Mouse (Mus musculus) heart, embryonic 11.5 days (tissue): Measurements from ENCODE around the gene Mtx1. TPM values are rescaled to one million over a fixed set of nuclear protein-coding genes. Genes with fewer than 3 reads are reported as not detected.

Experiments
- ATAC-seq: fragments of 200-750 bp; cut with Nextera tagmentation; replicated peaks from 2 replicates; pipeline ENCODE4 v1.8.0; 2017; ENCODE audit warnings: moderate library complexity; ENCODE audit not compliant: insufficient number of reproducible peaks, low FRiP score, low TSS enrichment
- H3K27ac ChIP-seq: fragments of 300-500 bp; sonication (generic); 2 replicates; pipeline ENCODE4 v1.5.1; 2014; ENCODE audit warnings: mild to moderate bottlenecking, low read depth, low read length
- H3K27me3 ChIP-seq: fragments of 300-500 bp; sonication (generic); 2 replicates; pipeline ENCODE4 v1.6.1; 2014; ENCODE audit warnings: mild to moderate bottlenecking, low read length, mixed read lengths; ENCODE audit not compliant: control insufficient read depth, insufficient read depth
- H3K36me3 ChIP-seq: fragments of 300-500 bp; sonication (generic); 2 replicates; pipeline ENCODE4 v1.6.1; 2014; ENCODE audit warnings: mild to moderate bottlenecking, low read length, moderate library complexity, mixed read lengths; ENCODE audit not compliant: control insufficient read depth, insufficient read depth
- H3K4me1 ChIP-seq: fragments of 300-500 bp; sonication (generic); 2 replicates; pipeline ENCODE4 v1.6.1; 2014; ENCODE audit warnings: low read length; ENCODE audit not compliant: control insufficient read depth, insufficient read depth
- H3K4me2 ChIP-seq: fragments of 300-500 bp; sonication (generic); 2 replicates; pipeline ENCODE4 v1.6.1; 2014; ENCODE audit warnings: mild to moderate bottlenecking, moderate library complexity
- H3K4me3 ChIP-seq: fragments of 300-500 bp; sonication (generic); 2 replicates; pipeline ENCODE4 v1.5.1; 2014; ENCODE audit warnings: low read depth, low read length
- H3K9ac ChIP-seq: fragments of 300-500 bp; sonication (generic); 2 replicates; pipeline ENCODE4 v1.6.1; 2014; ENCODE audit warnings: mild to moderate bottlenecking, low read depth, low read length, moderate library complexity
- H3K9me3 ChIP-seq: fragments of 300-500 bp; sonication (generic); replicated peaks from 2 replicates; pipeline ENCODE4 v1.6.1; 2016; ENCODE audit warnings: low read length; ENCODE audit not compliant: control insufficient read depth
- WGBS: fragments of 180-500 bp; shearing (Covaris S2); extraction: QIAGEN DNeasy Blood & Tissue Kit; methylation state at CpG from one replicate; pipeline ENCODE4 v1.1.7; 2014; ENCODE audit not compliant: insufficient replicate concordance; 5-methylcytosine and 5-hydroxymethylcytosine counted together
- polyA plus RNA-seq: library from polyadenylated mRNA; unstranded; fragments of >200 nt; fragmentation: Nextera tagmentation; extraction: Ambion mirVana; gene quantifications from 2 replicates; pipeline ENCODE4 v1.2.1, GENCODE M21; 2014

Gene Mtx1
- polyA plus RNA-seq, 1 experiment from 2014 or later: 144 TPM

GRCm38 (mm10) chr3:89181749-89182500, 45.0 kb downstream of the Mtx1 start:
- no peak for ATAC-seq
- Histone ChIP-seq H3K4me3 (no peak overlapping the region), H3K4me2 (no peak overlapping the region), H3K4me1 (peaks cover 24% of the 10 kb centered on the region; the same call in 1 of the 2 replicates), H3K27me3 (peaks cover 3% of the 10 kb centered on the region; the same call in 1 of the 2 replicates), H3K36me3 (peaks cover 18% of the 10 kb centered on the region), H3K9me3 (no peaks in the 10 kb centered on the region), H3K9ac (no peak overlapping the region), H3K27ac (no peak overlapping the region)
- WGBS: 90% methylated on average over 27 of the region's 27 CpGs

- ATAC-seq: no peak
- H3K36me3 ChIP-seq: peaks cover 39% of the 10 kb centered on the region
- peaks cover 23% of the 10 kb centered on the region; the same call in 1 of the 2 replicates for H3K4me1 ChIP-seq
- WGBS: 91% methylated on average over 11 of the region's 11 CpGs
- H3K9ac ChIP-seq: no peak overlapping the region
- H3K27me3 ChIP-seq: no peaks in the 10 kb centered on the region
- no peaks in the 10 kb centered on the region for H3K9me3 ChIP-seq
- H3K4me3 ChIP-seq: no peak overlapping the region
- H3K27ac ChIP-seq: no peak overlapping the region
- H3K4me2 ChIP-seq: no peak overlapping the region
Measured at GRCm38 (mm10) chr3:89179056-89179455, 47.8 kb downstream of the Mtx1 start.

- WGBS: 6% methylated on average over 6 of the region's 6 CpGs
- peaks cover 17% of the 10 kb centered on the region; the same call in 1 of the 2 replicates for H3K4me1 ChIP-seq
- no peak for ATAC-seq
- peak overlapping the region; percentile 67 for H3K27ac ChIP-seq
- H3K9me3 ChIP-seq: no peaks in the 10 kb centered on the region
- peak overlapping the region; percentile 80 for H3K4me3 ChIP-seq
- H3K27me3 ChIP-seq: no peaks in the 10 kb centered on the region
- H3K4me2 ChIP-seq: peak overlapping the region; percentile 89
- H3K36me3 ChIP-seq: peaks cover 49% of the 10 kb centered on the region
- H3K9ac ChIP-seq: peak overlapping the region; percentile 92
Measured at GRCm38 (mm10) chr3:89178107-89178385, 48.8 kb downstream of the Mtx1 start.

- H3K27ac ChIP-seq: peak within 1 kb of the TSS; percentile 67
- H3K9me3 ChIP-seq: no peaks in the 10 kb centered on the region
- peak within 1 kb of the TSS; percentile 80 for H3K4me3 ChIP-seq
- H3K36me3 ChIP-seq: peaks cover 51% of the 10 kb centered on the region
- peak within 1 kb of the TSS; percentile 89 for H3K4me2 ChIP-seq
- ATAC-seq: peak; percentile 87
- WGBS: under 1% methylated on average over 43 of the region's 43 CpGs
- peaks cover 14% of the 10 kb centered on the region; the same call in 1 of the 2 replicates for H3K4me1 ChIP-seq
- no peaks in the 10 kb centered on the region for H3K27me3 ChIP-seq
- H3K9ac ChIP-seq: peak within 1 kb of the TSS; percentile 92
Measured at GRCm38 (mm10) chr3:89177242-89178106, 49.4 kb downstream of the Mtx1 start, which contains the start of gene Scamp3. Scamp3 (plus strand) TSS chr3:89177473.

GRCm38 (mm10) chr3:89176421-89176820, 50.5 kb downstream of the Mtx1 start:
- Histone ChIP-seq H3K9ac (no peak overlapping the region), H3K27ac (no peak overlapping the region), H3K4me2 (no peak overlapping the region)

GRCm38 (mm10) chr3:89175544-89175943, 51.3 kb downstream of the Mtx1 start:
- Histone ChIP-seq H3K4me3 (no peak overlapping the region), H3K9me3 (no peaks in the 10 kb centered on the region), H3K27ac (no peak overlapping the region), H3K27me3 (no peaks in the 10 kb centered on the region), H3K9ac (no peak overlapping the region), H3K4me2 (no peak overlapping the region), H3K4me1 (peaks cover 14% of the 10 kb centered on the region; the same call in 1 of the 2 replicates), H3K36me3 (peaks cover 51% of the 10 kb centered on the region)
- WGBS: 91% methylated on average over 10 of the region's 10 CpGs
- ATAC-seq: no peak

More at GRCm38 (mm10) chr3:89176421-89176820, 50.5 kb downstream of the Mtx1 start:
- Histone ChIP-seq H3K27me3 (no peaks in the 10 kb centered on the region), H3K9me3 (no peaks in the 10 kb centered on the region), H3K4me1 (peaks cover 14% of the 10 kb centered on the region; the same call in 1 of the 2 replicates), H3K36me3 (peaks cover 54% of the 10 kb centered on the region), H3K4me3 (no peak overlapping the region; the same call in 1 of the 2 replicates)
- WGBS: 85% methylated on average over 7 of the region's 7 CpGs
- ATAC-seq: no peak

- Histone ChIP-seq H3K27me3 (no peaks in the 10 kb centered on the region), H3K4me3 (no peak overlapping the region), H3K9me3 (no peaks in the 10 kb centered on the region), H3K4me2 (no peak overlapping the region), H3K9ac (no peak overlapping the region), H3K36me3 (peaks cover 53% of the 10 kb centered on the region), H3K4me1 (peaks cover 14% of the 10 kb centered on the region; the same call in 1 of the 2 replicates), H3K27ac (no peak overlapping the region)
- ATAC-seq: no peak
- WGBS: 91% methylated on average over 11 of the region's 11 CpGs
Measured at GRCm38 (mm10) chr3:89174844-89175243, 52.0 kb downstream of the Mtx1 start.

- Histone ChIP-seq H3K4me2 (no peak overlapping the region), H3K9me3 (no peaks in the 10 kb centered on the region), H3K27me3 (no peaks in the 10 kb centered on the region), H3K36me3 (peaks cover 33% of the 10 kb centered on the region), H3K4me1 (peaks cover 13% of the 10 kb centered on the region), H3K4me3 (no peak overlapping the region), H3K27ac (no peak overlapping the region), H3K9ac (no peak overlapping the region)
- ATAC-seq: no peak
- WGBS: 92% methylated on average over 19 of the region's 19 CpGs
Measured at GRCm38 (mm10) chr3:89166945-89167344, 59.9 kb downstream of the Mtx1 start.
